Mouse (Mus musculus) embryonic fibroblast, embryonic 13.5 days (primary cell): ENCODE results near the gene Acap2.

Experiments used
- CTCF ChIP-seq: IDR thresholded peaks from 2 replicates; pipeline ENCODE4 v1.5.1; 2011; ENCODE audit warnings: mild to moderate bottlenecking, control low read depth, low read length, moderate library complexity, borderline replicate concordance; ENCODE audit not compliant: insufficient read depth
- POLR2A ChIP-seq: IDR thresholded peaks from 2 replicates; pipeline ENCODE4 v1.6.1; 2011; ENCODE audit warnings: low read depth, mild to moderate bottlenecking, control low read depth, low read length, moderate library complexity

DNA sequence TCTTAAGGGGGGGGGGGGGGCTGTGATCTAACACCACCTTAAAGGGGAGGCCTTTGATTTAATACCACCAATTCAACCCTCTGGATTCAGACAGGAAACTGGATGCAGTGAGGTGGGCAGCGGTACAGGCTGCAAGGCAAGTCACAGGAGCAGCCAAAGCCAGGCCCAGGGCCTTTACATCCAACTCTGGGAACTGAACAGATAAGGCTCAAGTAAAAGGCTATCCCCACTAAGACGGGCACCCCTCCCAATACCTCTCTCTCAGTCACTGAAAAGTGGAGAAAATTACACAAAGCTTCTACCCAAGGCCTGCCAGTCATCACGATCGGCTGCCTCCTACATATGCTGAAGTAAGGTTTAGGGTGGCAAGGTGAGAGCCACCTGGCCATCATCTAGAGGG is 141.3 kb downstream of the Acap2 start:
- TF ChIP-seq CTCF, result no peak
- TF ChIP-seq POLR2A, result no peak
